Mouse (Mus musculus) brain, embryonic 14.5 days (tissue): ENCODE measurements around the gene Serinc5. TPM values are rescaled to one million over a fixed set of nuclear protein-coding genes. Genes with fewer than 3 reads are reported as not detected.
A peak's percentile ranks its signal among the peaks of the same experiment; 100 is the strongest.

Experiments
- DNase-seq: peaks from one replicate; pipeline ENCODE4 v3.0.0-alpha.2; 2011; ENCODE audit warnings: low read depth
- CTCF ChIP-seq: fragments of 200-500 bp; IDR thresholded peaks from 2 replicates; pipeline ENCODE4 v1.5.1; 2012; ENCODE audit warnings: inconsistent platforms, mild to moderate bottlenecking, moderate library complexity, borderline replicate concordance; ENCODE audit not compliant: insufficient read depth, insufficient read length; ENCODE audit errors: extremely low read depth
- POLR2A ChIP-seq: fragments of 200-500 bp; IDR thresholded peaks from 2 replicates; pipeline ENCODE4 v1.6.1; 2012; ENCODE audit warnings: mild to moderate bottlenecking, inconsistent platforms, borderline replicate concordance; ENCODE audit not compliant: poor library complexity, insufficient read depth, insufficient read length, severe bottlenecking; ENCODE audit errors: extremely low read depth
- polyA plus RNA-seq: library from polyadenylated mRNA; depleted of rRNA; stranded (reverse); fragments of >200 nt; gene quantifications from 2 replicates; pipeline ENCODE4 v1.2.3, GENCODE M21; 2012

Gene Serinc5
- polyA plus RNA-seq, 1 experiment, result 31.7 TPM

DNA sequence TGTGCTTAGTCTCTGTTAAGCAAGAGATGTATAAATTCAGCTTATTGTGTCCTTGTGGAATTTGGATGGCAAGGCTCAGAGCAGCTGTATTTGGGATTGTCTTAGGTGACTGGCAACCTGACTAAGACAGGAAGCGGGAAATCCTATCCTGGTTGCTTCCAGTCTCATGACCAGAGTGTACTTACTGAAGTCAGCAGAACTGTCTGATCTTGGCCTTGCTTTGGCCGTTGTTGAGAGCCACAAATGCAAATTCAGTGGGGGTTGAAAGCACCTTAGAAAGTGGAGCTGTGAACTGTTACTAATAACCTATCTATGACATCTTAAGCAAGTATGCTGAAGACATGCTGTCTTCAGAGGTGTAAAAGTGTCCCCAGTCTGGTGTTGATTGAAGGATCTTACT, 78.2 kb downstream of the Serinc5 start:
- no peak for TF ChIP-seq POLR2A
- TF ChIP-seq CTCF, result no peak
- DNase-seq, result no peak

- TF ChIP-seq POLR2A, result no peak
- TF ChIP-seq CTCF, result no peak
- no peak for DNase-seq
Observed at GRCm38 (mm10) chr13:92693866-92694550, 83.1 kb downstream of the Serinc5 start.

DNA sequence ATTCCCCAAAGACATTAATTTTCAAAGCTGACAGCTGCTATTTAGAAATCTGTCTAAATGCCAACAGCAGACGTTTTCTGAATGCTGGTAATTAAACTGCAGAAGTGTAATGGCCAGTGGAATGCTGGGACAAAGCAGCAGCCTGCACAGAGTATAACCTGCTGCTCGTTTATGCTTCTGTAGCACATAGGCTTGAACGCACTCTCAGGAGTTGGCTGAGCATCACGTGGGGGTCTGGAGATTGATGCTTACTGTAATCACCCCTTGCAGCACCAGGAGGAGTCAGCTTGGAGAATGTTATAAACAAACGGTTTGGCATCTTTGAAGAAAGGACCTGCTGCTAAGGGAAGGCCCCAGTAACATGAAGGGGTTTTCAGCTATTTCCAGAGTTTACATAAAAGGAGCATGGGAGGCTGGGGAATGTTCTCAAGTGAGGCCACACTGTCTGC, 85.6 kb downstream of the Serinc5 start:
- peak; percentile 90 for DNase-seq
- TF ChIP-seq CTCF (no peak), POLR2A (no peak)

- no peak for TF ChIP-seq CTCF
- no peak for TF ChIP-seq POLR2A
- DNase-seq, result no peak
Observed at GRCm38 (mm10) chr13:92697141-92697540, 86.2 kb downstream of the Serinc5 start.

DNA sequence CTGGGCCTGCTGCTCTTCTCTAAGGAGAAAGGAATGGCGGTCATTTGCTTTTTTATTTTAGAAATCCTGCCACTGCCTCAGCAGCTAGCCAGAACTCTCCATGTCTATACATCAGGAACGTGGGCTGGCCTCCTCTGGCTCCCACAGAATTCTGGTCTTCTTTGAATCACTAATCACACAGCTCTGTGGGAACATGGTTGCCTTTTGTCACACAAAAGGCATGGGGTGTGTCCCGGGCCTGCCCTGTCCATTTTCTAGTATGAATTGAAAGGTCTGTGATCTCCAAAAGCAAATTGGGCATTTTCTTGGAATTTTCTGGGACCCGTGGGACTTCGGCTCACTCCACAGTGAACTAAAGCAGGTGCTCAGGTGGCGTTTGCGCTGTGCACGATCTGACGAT, 87.9 kb downstream of the Serinc5 start:
- TF ChIP-seq CTCF (no peak), POLR2A (no peak)
- DNase-seq, result no peak

DNA sequence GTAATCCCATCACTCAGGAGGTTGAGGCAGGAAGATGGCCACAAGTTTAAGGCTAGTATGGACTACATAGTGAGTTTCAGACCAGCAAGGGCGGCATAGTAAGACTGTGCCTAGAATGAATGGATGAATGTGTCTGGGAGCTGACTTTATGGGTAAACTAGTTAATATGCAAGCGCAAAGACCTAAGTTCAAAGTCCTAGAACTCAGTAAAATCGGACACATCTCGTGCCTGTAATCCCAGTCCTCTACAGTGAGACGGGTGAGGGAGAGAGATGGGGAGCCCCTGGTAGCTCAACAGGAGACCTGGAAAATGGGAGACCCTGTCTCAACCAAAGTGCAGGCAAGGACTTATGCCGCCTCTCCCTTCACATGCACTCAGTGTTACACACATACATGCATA, 88.5 kb downstream of the Serinc5 start:
- TF ChIP-seq CTCF (no peak), POLR2A (no peak)
- DNase-seq, result no peak

- DNase-seq, result no peak
- TF ChIP-seq POLR2A (no peak), CTCF (no peak)
Observed at GRCm38 (mm10) chr13:92702035-92702434, 91.1 kb downstream of the Serinc5 start.

- TF ChIP-seq CTCF (no peak), POLR2A (no peak)
- peak; percentile 83 for DNase-seq
Observed at GRCm38 (mm10) chr13:92703241-92704027, 92.5 kb downstream of the Serinc5 start.

DNA sequence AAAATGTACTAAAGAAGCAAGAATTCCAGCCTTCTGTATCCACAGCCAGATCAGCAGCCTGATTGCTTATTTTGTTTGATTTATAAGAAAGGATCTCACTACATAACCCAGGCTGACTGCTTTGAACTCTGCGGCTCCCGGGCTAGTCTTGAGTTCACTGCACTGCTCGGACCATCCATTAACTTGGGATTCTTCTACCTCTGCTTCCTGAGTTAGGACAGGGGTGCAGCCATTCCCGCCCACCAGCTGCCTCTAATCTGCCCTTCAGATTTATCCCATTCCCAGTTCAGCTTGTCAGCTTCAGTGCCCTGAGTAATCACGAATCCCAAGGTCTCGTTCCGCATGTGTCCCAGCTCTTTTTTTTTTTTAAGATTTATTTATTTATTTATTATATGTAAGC, 93.3 kb downstream of the Serinc5 start:
- no peak for DNase-seq
- TF ChIP-seq CTCF (no peak), POLR2A (no peak)

DNA sequence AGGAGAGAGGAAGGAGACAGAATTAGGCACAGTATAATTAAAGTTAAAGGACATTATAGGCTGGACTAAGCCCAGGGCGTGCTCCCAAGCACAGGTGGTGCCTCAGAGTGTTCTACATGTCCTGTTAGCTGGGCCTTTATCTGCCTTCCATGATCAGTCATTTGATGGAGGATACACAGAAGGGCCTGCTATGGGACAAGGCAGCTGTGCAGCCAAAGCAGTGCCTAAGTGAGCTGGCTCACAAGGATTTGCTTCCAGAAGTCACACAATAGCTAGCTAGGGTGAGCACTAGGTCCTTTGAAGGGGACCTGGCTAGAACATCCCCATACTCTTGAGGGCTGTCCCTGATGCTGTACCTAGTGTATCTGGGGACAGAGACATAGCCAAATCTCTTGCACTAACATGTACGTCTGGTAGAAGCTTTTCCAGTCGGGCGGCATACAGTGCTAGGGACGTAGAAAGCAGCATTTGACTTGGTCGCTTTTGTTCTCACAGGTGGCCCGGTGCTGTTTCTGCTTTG, 94.2 kb downstream of the Serinc5 start:
- no peak for DNase-seq
- TF ChIP-seq CTCF, result no peak
- no peak for TF ChIP-seq POLR2A

- TF ChIP-seq POLR2A (no peak), CTCF (no peak)
- DNase-seq, result no peak
Observed at GRCm38 (mm10) chr13:92706342-92707061, 95.6 kb downstream of the Serinc5 start.
